Mouse (Mus musculus) lung, postnatal 0 days (tissue): ENCODE measurements around the gene Hsd17b1. TPM values are rescaled to one million over a fixed set of nuclear protein-coding genes. Genes with fewer than 3 reads are reported as not detected.

Experiments used
- ATAC-seq: fragments of 200-750 bp; cut with Nextera tagmentation; 2 replicates; pipeline ENCODE4 v1.8.0; 2017; ENCODE audit warnings: moderate library complexity
- DNase-seq: peaks from one replicate; pipeline ENCODE4 v3.0.0-alpha.2; 2016; ENCODE audit warnings: low spot score
- H3K27ac ChIP-seq: fragments of 300-500 bp; sonication (generic); 2 replicates; pipeline ENCODE4 v1.5.1; 2014; ENCODE audit warnings: antibody characterized with exemption, mild to moderate bottlenecking, low read length, mixed read lengths
- H3K27me3 ChIP-seq: fragments of 300-500 bp; sonication (generic); replicated peaks from 2 replicates; pipeline ENCODE4 v1.6.1; 2014; ENCODE audit warnings: low read length, mixed read lengths; ENCODE audit not compliant: insufficient read depth
- H3K36me3 ChIP-seq: fragments of 300-500 bp; sonication (generic); 2 replicates; pipeline ENCODE4 v1.6.1; 2014; ENCODE audit warnings: low read length, mixed read lengths; ENCODE audit not compliant: insufficient read depth
- H3K4me1 ChIP-seq: fragments of 300-500 bp; sonication (generic); 2 replicates; pipeline ENCODE4 v1.6.1; 2014; ENCODE audit warnings: antibody characterized with exemption, low read depth, low read length, mixed read lengths; ENCODE audit not compliant: insufficient read depth
- H3K4me2 ChIP-seq: fragments of 300-500 bp; sonication (generic); replicated peaks from 2 replicates; pipeline ENCODE4 v1.6.1; 2014; ENCODE audit warnings: low read depth, mild to moderate bottlenecking, low read length, moderate library complexity, mixed read lengths
- H3K4me3 ChIP-seq: fragments of 300-500 bp; sonication (generic); 2 replicates; pipeline ENCODE4 v1.5.1; 2014; ENCODE audit warnings: low read depth, low read length
- H3K9ac ChIP-seq: fragments of 300-500 bp; sonication (generic); replicated peaks from 2 replicates; pipeline ENCODE4 v1.6.1; 2014; ENCODE audit warnings: low read depth, mild to moderate bottlenecking
- H3K9me3 ChIP-seq: fragments of 300-500 bp; sonication (generic); 2 replicates; pipeline ENCODE4 v1.6.1; 2016; ENCODE audit warnings: low read length, mixed read lengths
- CTCF ChIP-seq: IDR thresholded peaks from 2 replicates; pipeline ENCODE4 v1.5.1; 2016; ENCODE audit warnings: antibody characterized with exemption, mild to moderate bottlenecking
- EP300 ChIP-seq: IDR thresholded peaks from 2 replicates; pipeline ENCODE4 v1.6.1; 2016; ENCODE audit warnings: antibody characterized with exemption, mild to moderate bottlenecking, control low read depth
- WGBS: fragments of 180-500 bp; shearing (Covaris S2); extraction: QIAGEN DNeasy Blood & Tissue Kit; methylation state at CpG from one replicate; pipeline ENCODE4 v1.1.7; 2014; 5-methylcytosine and 5-hydroxymethylcytosine counted together
- polyA plus RNA-seq: library from polyadenylated mRNA; unstranded; fragments of >200 nt; fragmentation: Nextera tagmentation; extraction: Ambion mirVana; gene quantifications from 2 replicates; pipeline ENCODE4 v1.2.1, GENCODE M21; 2015

Gene Hsd17b1
- polyA plus RNA-seq, 1 experiment from 2014 or later, result 0.17 TPM

DNA sequence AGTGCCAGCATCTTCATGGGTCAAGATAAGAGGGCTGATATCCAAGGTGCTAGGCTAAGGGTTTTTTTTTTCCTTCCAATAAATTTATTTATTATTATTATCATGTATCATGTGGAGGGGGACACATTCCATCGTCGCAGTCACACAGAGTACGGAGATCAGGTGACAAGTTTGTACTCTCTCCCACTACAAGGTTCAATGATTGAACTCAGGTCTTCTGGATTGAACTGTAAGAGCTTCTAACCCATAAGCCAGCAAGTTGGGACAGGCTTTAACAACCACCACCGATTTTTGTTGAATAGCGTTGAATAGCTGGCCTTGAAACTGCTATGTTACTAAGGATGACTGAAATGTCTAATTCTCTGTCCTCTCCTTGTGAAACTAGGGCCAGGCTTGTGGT is 2.2 kb downstream of the Hsd17b1 start:
- ATAC-seq (no peak), DNase-seq (no peak)
- no peak overlapping the region for H3K27ac ChIP-seq
- H3K9ac ChIP-seq, result no peak overlapping the region
- TF ChIP-seq CTCF (no peak), EP300 (no peak)
- H3K4me1 ChIP-seq, result peaks cover 8% of the 10 kb centered on the region
- H3K4me2 ChIP-seq, result no peak overlapping the region
- H3K9me3 ChIP-seq, result no peaks in the 10 kb centered on the region
- 71% methylated on average over 5 of the region's 5 CpGs for WGBS
- no peaks in the 10 kb centered on the region for H3K36me3 ChIP-seq
- H3K4me3 ChIP-seq, result no peak overlapping the region
- H3K27me3 ChIP-seq, result peaks cover 15% of the 10 kb centered on the region

DNA sequence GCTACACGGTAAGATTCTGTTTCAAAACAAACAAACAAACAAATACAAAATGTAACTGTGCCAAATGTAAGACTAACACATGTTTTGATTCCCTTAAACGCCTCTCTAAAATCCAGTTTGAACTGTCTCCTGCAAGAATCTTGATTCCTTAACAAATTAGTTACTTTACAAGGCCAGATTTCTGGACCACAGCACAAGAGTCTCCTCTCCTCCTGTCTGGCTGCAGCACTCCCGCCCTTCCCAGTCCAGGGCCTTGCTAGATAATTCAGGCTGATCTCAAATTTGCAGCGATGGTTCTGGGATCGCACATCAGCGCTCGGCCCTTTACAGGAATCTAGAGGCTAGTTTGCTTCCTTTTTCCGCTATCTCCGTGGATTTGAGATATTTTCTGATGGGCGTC is 3.4 kb downstream of the Hsd17b1 start:
- no peaks in the 10 kb centered on the region for H3K9me3 ChIP-seq
- peak overlapping the region; percentile 92 for H3K27ac ChIP-seq
- H3K27me3 ChIP-seq, result peaks cover 15% of the 10 kb centered on the region
- peaks cover 14% of the 10 kb centered on the region for H3K4me1 ChIP-seq
- no peaks in the 10 kb centered on the region for H3K36me3 ChIP-seq
- no peak for TF ChIP-seq EP300
- no peak for TF ChIP-seq CTCF
- peak overlapping the region; percentile 56 for H3K4me3 ChIP-seq
- DNase-seq (peak; percentile 26), ATAC-seq (no peak)
- 0 out of 2 replicates have a peak overlapping the region, but pooled peaks have one; percentile 6 for H3K9ac ChIP-seq
- peak overlapping the region; percentile 90 for H3K4me2 ChIP-seq
- 5% methylated on average over 10 of the region's 10 CpGs for WGBS

- peak within 1 kb of the TSS; percentile 92 for H3K27ac ChIP-seq
- peaks cover 15% of the 10 kb centered on the region for H3K4me1 ChIP-seq
- H3K9me3 ChIP-seq, result no peaks in the 10 kb centered on the region
- WGBS, result under 1% methylated on average over 46 of the region's 51 CpGs
- peak within 1 kb of the TSS; percentile 90 for H3K4me2 ChIP-seq
- ATAC-seq (peak; percentile 89), DNase-seq (peak; percentile 97)
- no peaks in the 10 kb centered on the region for H3K36me3 ChIP-seq
- peaks cover 15% of the 10 kb centered on the region for H3K27me3 ChIP-seq
- H3K4me3 ChIP-seq, result peak within 1 kb of the TSS; percentile 56
- TF ChIP-seq EP300, result no peak
- TF ChIP-seq CTCF, result peak; percentile 67
- H3K9ac ChIP-seq, result peak within 1 kb of the TSS; percentile 75
Observed at GRCm38 (mm10) chr11:101082208-101083082, 4.2 kb downstream of the Hsd17b1 start, which contains the start of gene Coasy. TSS of gene Coasy (plus strand) at chr11:101082565.

GRCm38 (mm10) chr11:101083083-101083697 is 5.0 kb downstream of the Hsd17b1 start:
- peak overlapping the region; percentile 56 for H3K4me3 ChIP-seq
- peaks cover 15% of the 10 kb centered on the region for H3K27me3 ChIP-seq
- H3K4me1 ChIP-seq, result peaks cover 23% of the 10 kb centered on the region
- DNase-seq (peak; percentile 42), ATAC-seq (no peak)
- H3K4me2 ChIP-seq, result peak overlapping the region; percentile 90
- H3K27ac ChIP-seq, result peak overlapping the region; percentile 92
- H3K36me3 ChIP-seq, result no peaks in the 10 kb centered on the region
- no peak; the same call in 1 of the 2 replicates for TF ChIP-seq CTCF
- TF ChIP-seq EP300, result no peak
- peak overlapping the region; percentile 75 for H3K9ac ChIP-seq
- 22% methylated on average over 19 of the region's 19 CpGs for WGBS
- no peaks in the 10 kb centered on the region for H3K9me3 ChIP-seq

- ATAC-seq (no peak), DNase-seq (no peak)
- no peak overlapping the region for H3K4me2 ChIP-seq
- H3K4me1 ChIP-seq, result peaks cover 23% of the 10 kb centered on the region
- no peaks in the 10 kb centered on the region for H3K36me3 ChIP-seq
- peaks cover 7% of the 10 kb centered on the region; the same call in 1 of the 2 replicates for H3K27me3 ChIP-seq
- H3K9ac ChIP-seq, result no peak overlapping the region
- no peaks in the 10 kb centered on the region for H3K9me3 ChIP-seq
- no peak overlapping the region for H3K27ac ChIP-seq
- TF ChIP-seq CTCF (no peak; the same call in 1 of the 2 replicates), EP300 (no peak)
- WGBS, result 87% methylated on average over 14 of the region's 14 CpGs
- no peak overlapping the region for H3K4me3 ChIP-seq
Observed at GRCm38 (mm10) chr11:101084246-101084645, 6.0 kb downstream of the Hsd17b1 start.

- TF ChIP-seq EP300, result no peak
- TF ChIP-seq CTCF, result no peak
- WGBS, result 95% methylated on average over 12 of the region's 12 CpGs
- ATAC-seq, result no peak
Observed at GRCm38 (mm10) chr11:101084811-101085210, 6.6 kb downstream of the Hsd17b1 start.

More at GRCm38 (mm10) chr11:101084811-101085210, 6.6 kb downstream of the Hsd17b1 start:
- H3K9ac ChIP-seq, result no peak overlapping the region
- no peak for DNase-seq
- H3K9me3 ChIP-seq, result no peaks in the 10 kb centered on the region
- H3K27me3 ChIP-seq, result peaks cover 1% of the 10 kb centered on the region; the same call in 1 of the 2 replicates
- no peak overlapping the region for H3K4me2 ChIP-seq
- no peak overlapping the region for H3K4me3 ChIP-seq
- no peak overlapping the region for H3K27ac ChIP-seq
- H3K36me3 ChIP-seq, result peaks cover 3% of the 10 kb centered on the region; the same call in 1 of the 2 replicates
- peaks cover 22% of the 10 kb centered on the region for H3K4me1 ChIP-seq
